Mouse (Mus musculus) MEL (cell line): ENCODE results near the gene Phf13. TPM values are rescaled to one million over a fixed set of nuclear protein-coding genes. Genes with fewer than 3 reads are reported as not detected.

Experiments used
- DNase-seq: peaks from one replicate; pipeline ENCODE4 v3.0.0; 2011; ENCODE audit warnings: low read depth, low spot score
- H3K27ac ChIP-seq: 2 replicates; pipeline ENCODE4 v1.5.1; 2012; ENCODE audit warnings: low read depth, mild to moderate bottlenecking, control low read depth, low read length, moderate library complexity; ENCODE audit not compliant: control insufficient read depth
- H3K27me3 ChIP-seq, 2 experiments: fragments of 150-350 bp in 1 of 2; sonication (generic) in 1 of 2; 2 replicates each; pipeline ENCODE4 v1.6.1; 2012; ENCODE audit warnings: low read length in 2 of 2, mild to moderate bottlenecking in 2 of 2, improper control_type of control experiment in 1 of 2, moderate library complexity in 1 of 2; ENCODE audit not compliant: insufficient read depth in 2 of 2, control insufficient read depth in 1 of 2
- H3K36me3 ChIP-seq, 2 experiments: 2 replicates each; pipeline ENCODE4 v1.6.1; 2012 to 2014; ENCODE audit warnings: low read length in 2 of 2, improper control_type of control experiment in 1 of 2, inconsistent platforms in 1 of 2, mild to moderate bottlenecking in 1 of 2; ENCODE audit not compliant: insufficient read depth in 2 of 2, control insufficient read depth in 1 of 2
- H3K4me1 ChIP-seq, 2 experiments: fragments of 150-350 bp in 1 of 2; sonication (generic) in 1 of 2; 2 replicates each; pipeline ENCODE4 v1.6.1; 2012; ENCODE audit warnings: low read length in 2 of 2, improper control_type of control experiment in 1 of 2, mild to moderate bottlenecking in 1 of 2; ENCODE audit not compliant: insufficient read depth in 2 of 2, control insufficient read depth in 1 of 2
- H3K4me3 ChIP-seq, 2 experiments: fragments of 150-350 bp in 1 of 2; sonication (generic) in 1 of 2; 2 replicates each; pipeline ENCODE4 v1.5.1; 2012; ENCODE audit warnings: low read depth in 2 of 2, low read length in 2 of 2, mild to moderate bottlenecking in 2 of 2, moderate library complexity in 2 of 2, control low read depth in 1 of 2, improper control_type of control experiment in 1 of 2; ENCODE audit not compliant: control insufficient read depth in 1 of 2, insufficient read depth in 1 of 2
- H3K79me2 ChIP-seq: 2 replicates; pipeline ENCODE4 v1.6.1; 2012; ENCODE audit warnings: mild to moderate bottlenecking, low read length, moderate library complexity; ENCODE audit not compliant: control insufficient read depth, poor library complexity, insufficient read depth
- H3K9ac ChIP-seq: 2 replicates; pipeline ENCODE4 v1.6.1; 2012; ENCODE audit warnings: low read depth, mild to moderate bottlenecking, control low read depth, low read length, moderate library complexity; ENCODE audit not compliant: control insufficient read depth, poor library complexity, severe bottlenecking
- H3K9me3 ChIP-seq: fragments of 150-350 bp; sonication (generic); replicated peaks from 2 replicates; pipeline ENCODE4 v1.6.1; 2012; ENCODE audit warnings: mild to moderate bottlenecking, low read length, improper control_type of control experiment, moderate library complexity; ENCODE audit not compliant: insufficient read depth
- BHLHE40 ChIP-seq: IDR thresholded peaks from 2 replicates; pipeline ENCODE4 v1.6.1; 2012; ENCODE audit warnings: low read depth, mild to moderate bottlenecking, inconsistent platforms, low read length, improper control_type of control experiment, borderline replicate concordance
- CHD1 ChIP-seq: IDR thresholded peaks from 2 replicates; pipeline ENCODE4 v1.6.1; 2012; ENCODE audit warnings: low read depth, mild to moderate bottlenecking, inconsistent platforms, low read length, improper control_type of control experiment
- CHD2 ChIP-seq: IDR thresholded peaks from 2 replicates; pipeline ENCODE4 v1.6.1; 2011; ENCODE audit warnings: low read length, improper control_type of control experiment
- CTCF ChIP-seq, 3 experiments: IDR thresholded peaks in 2 of 3; conservative IDR thresholded peaks in 1 of 3; 2 replicates each; pipeline ENCODE4 v1.5.1; 2011 to 2012; ENCODE audit warnings: low read length in 3 of 3, low read depth in 2 of 3, mild to moderate bottlenecking in 2 of 3, improper control_type of control experiment in 1 of 3, inconsistent platforms in 1 of 3, mixed read lengths in 1 of 3, moderate library complexity in 1 of 3; ENCODE audit not compliant: control insufficient read depth in 1 of 3, insufficient read depth in 1 of 3, poor library complexity in 1 of 3, severe bottlenecking in 1 of 3
- ELF1 ChIP-seq: IDR thresholded peaks from 2 replicates; pipeline ENCODE4 v1.6.1; 2014; ENCODE audit warnings: low read depth, mild to moderate bottlenecking, inconsistent platforms, low read length, improper control_type of control experiment, moderate library complexity
- EP300 ChIP-seq, 2 experiments: IDR thresholded peaks; 2 replicates each; pipeline ENCODE4 v1.6.1; 2011; ENCODE audit warnings: improper control_type of control experiment in 2 of 2, low read length in 2 of 2, low read depth in 1 of 2, mild to moderate bottlenecking in 1 of 2
- GABPA ChIP-seq: IDR thresholded peaks from 2 replicates; pipeline ENCODE4 v1.6.1; 2012; ENCODE audit warnings: low read depth, mild to moderate bottlenecking, inconsistent platforms, low read length, improper control_type of control experiment, moderate library complexity
- HCFC1 ChIP-seq: IDR thresholded peaks from 2 replicates; pipeline ENCODE4 v1.6.1; 2012; ENCODE audit warnings: low read depth, mild to moderate bottlenecking, inconsistent platforms, low read length, improper control_type of control experiment, moderate library complexity
- JUND ChIP-seq: IDR thresholded peaks from 2 replicates; pipeline ENCODE4 v1.6.1; 2011; ENCODE audit warnings: low read depth, mild to moderate bottlenecking, improper control_type of control experiment, low read length
- KAT2A ChIP-seq: conservative IDR thresholded peaks from 2 replicates; pipeline ENCODE4 v1.6.1; 2012; ENCODE audit warnings: low read depth, low read length, improper control_type of control experiment, inconsistent platforms
- MAX ChIP-seq: IDR thresholded peaks from 2 replicates; pipeline ENCODE4 v1.6.1; 2011; ENCODE audit warnings: low read length, improper control_type of control experiment
- MAZ ChIP-seq: IDR thresholded peaks from 2 replicates; pipeline ENCODE4 v1.6.1; 2012; ENCODE audit warnings: low read depth, mild to moderate bottlenecking, inconsistent platforms, low read length, improper control_type of control experiment
- MEF2A ChIP-seq: IDR thresholded peaks from 2 replicates; pipeline ENCODE4 v1.6.1; 2014; ENCODE audit warnings: low read depth, mild to moderate bottlenecking, inconsistent platforms, low read length, improper control_type of control experiment; ENCODE audit not compliant: poor library complexity, insufficient replicate concordance, severe bottlenecking; ENCODE audit errors: extremely low read depth
- MYC ChIP-seq: IDR thresholded peaks from 2 replicates; pipeline ENCODE4 v1.6.1; 2011; ENCODE audit warnings: low read depth, mild to moderate bottlenecking, low read length, improper control_type of control experiment, moderate library complexity
- NELFE ChIP-seq: IDR thresholded peaks from 2 replicates; pipeline ENCODE4 v1.6.1; 2011; ENCODE audit warnings: low read depth, low read length, improper control_type of control experiment
- POLR2A ChIP-seq, 2 experiments: IDR thresholded peaks; 2 replicates each; pipeline ENCODE4 v1.6.1; 2011 to 2012; ENCODE audit warnings: low read length in 2 of 2, mild to moderate bottlenecking in 2 of 2, control low read depth in 1 of 2, improper control_type of control experiment in 1 of 2, low read depth in 1 of 2, moderate library complexity in 1 of 2; ENCODE audit not compliant: control insufficient read depth in 1 of 2, insufficient read depth in 1 of 2, poor library complexity in 1 of 2
- POLR2AphosphoS2 ChIP-seq: IDR thresholded peaks from 2 replicates; pipeline ENCODE4 v1.6.1; 2011; ENCODE audit warnings: low read length, improper control_type of control experiment
- POLR2AphosphoS5 ChIP-seq: IDR thresholded peaks from 2 replicates; pipeline ENCODE4 v1.6.1; 2012; ENCODE audit warnings: low read depth, borderline replicate concordance, mild to moderate bottlenecking, inconsistent platforms, low read length, moderate library complexity, mixed read lengths
- RAD21 ChIP-seq: IDR thresholded peaks from 2 replicates; pipeline ENCODE4 v1.6.1; 2011; ENCODE audit warnings: mild to moderate bottlenecking, low read depth, low read length, improper control_type of control experiment
- RCOR1 ChIP-seq: IDR thresholded peaks from 2 replicates; pipeline ENCODE4 v1.6.1; 2012; ENCODE audit warnings: low read depth, mild to moderate bottlenecking, inconsistent platforms, low read length, improper control_type of control experiment
- SIN3A ChIP-seq: IDR thresholded peaks from 2 replicates; pipeline ENCODE4 v1.6.1; 2012; ENCODE audit warnings: low read length, improper control_type of control experiment, inconsistent platforms
- SMC3 ChIP-seq: IDR thresholded peaks from 2 replicates; pipeline ENCODE4 v1.6.1; 2011; ENCODE audit warnings: low read depth, low read length, improper control_type of control experiment
- TBP ChIP-seq: IDR thresholded peaks from 2 replicates; pipeline ENCODE4 v1.8.0; 2011; ENCODE audit warnings: low read depth, low read length, improper control_type of control experiment
- USF1 ChIP-seq: IDR thresholded peaks from 2 replicates; pipeline ENCODE4 v1.6.1; 2014; ENCODE audit warnings: low read depth, mild to moderate bottlenecking, inconsistent platforms, low read length, improper control_type of control experiment, moderate library complexity
- USF2 ChIP-seq, 2 experiments: IDR thresholded peaks; 2 replicates each; pipeline ENCODE4 v1.6.1; 2011 to 2012; ENCODE audit warnings: improper control_type of control experiment in 2 of 2, low read length in 2 of 2, borderline replicate concordance in 1 of 2, inconsistent platforms in 1 of 2, low read depth in 1 of 2, mild to moderate bottlenecking in 1 of 2; ENCODE audit not compliant: insufficient read depth in 1 of 2
- ZC3H11A ChIP-seq: IDR thresholded peaks from 2 replicates; pipeline ENCODE4 v1.6.1; 2012; ENCODE audit warnings: low read depth, mild to moderate bottlenecking, inconsistent platforms, low read length, improper control_type of control experiment
- ZKSCAN1 ChIP-seq: IDR thresholded peaks from 2 replicates; pipeline ENCODE4 v1.6.1; 2012; ENCODE audit warnings: low read depth, mild to moderate bottlenecking, inconsistent platforms, low read length, improper control_type of control experiment, moderate library complexity
- ZNF384 ChIP-seq: IDR thresholded peaks from 2 replicates; pipeline ENCODE4 v1.6.1; 2012; ENCODE audit warnings: low read depth, mild to moderate bottlenecking, inconsistent platforms, low read length, improper control_type of control experiment
- polyA plus RNA-seq, 2 experiments: library from polyadenylated mRNA; stranded (reverse) in 1 of 2; unstranded in 1 of 2; fragments of >175 nt in 1 of 2; fragments of >200 nt in 1 of 2; gene quantifications; 2 replicates each; pipeline versions ENCODE4 v1.2.1 to v1.2.4; 2012; ENCODE audit warnings: low replicate concordance in 2 of 2, low read depth in 1 of 2; ENCODE audit not compliant: insufficient read length in 2 of 2, insufficient read depth in 1 of 2, missing spikeins in 1 of 2
- total RNA-seq: library from RNA; depleted of rRNA; stranded (reverse); fragments of 300-350 nt; gene quantifications from 2 replicates; pipeline ENCODE4 v1.2.3, GENCODE M21; 2012

Gene Phf13
- total and polyA plus RNA-seq, 3 experiments: 2.0 to 6.6 TPM; not detected in 1

- H3K36me3 ChIP-seq: peaks cover 0 to 14% of the 10 kb centered on the region in 2 experiments; a peak in 2 of 4 replicates
Observed at GRCm38 (mm10) chr4:152029997-152030396, 33.9 kb upstream of the Phf13 start.

DNA sequence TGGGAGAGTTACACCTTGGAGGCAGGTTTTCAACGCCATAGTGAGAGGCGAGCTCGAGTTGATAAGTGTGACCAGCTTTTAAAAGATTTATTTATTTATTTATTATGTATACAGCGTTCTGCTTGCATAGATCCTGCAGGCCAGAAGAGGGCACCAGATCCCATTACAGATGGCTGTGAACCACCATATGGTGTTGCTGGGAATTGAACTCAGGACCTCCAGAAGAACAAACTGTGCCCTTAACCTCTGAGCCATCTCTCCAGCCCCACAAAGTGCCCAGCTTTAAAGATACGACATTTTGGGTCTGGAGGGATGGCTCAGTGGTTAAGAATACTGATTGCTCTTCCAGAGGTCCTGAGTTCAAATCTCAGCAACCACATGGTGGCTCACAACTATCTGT is 33.0 kb upstream of the Phf13 start:
- Histone ChIP-seq H3K27me3 (no peaks in the 10 kb centered on the region), H3K4me3 (no peak overlapping the region), H3K4me1 (peaks cover 0 to 22% of the 10 kb centered on the region in 2 experiments; a peak in 3 of 4 replicates), H3K27ac (no peak overlapping the region), H3K9me3 (no peaks in the 10 kb centered on the region), H3K79me2 (peaks cover 29% of the 10 kb centered on the region), H3K36me3 (peaks cover 0 to 15% of the 10 kb centered on the region in 2 experiments; a peak in 2 of 4 replicates), H3K9ac (no peak overlapping the region)
- no peak for TF ChIP-seq RCOR1
- no peak for TF ChIP-seq POLR2A (IDR thresholded peaks at IDR 0.05; ENCODE audit: control insufficient read depth in 1 of 2, insufficient read depth in 1 of 2, low read depth in 1 of 2, low read length in 2 of 2, poor library complexity in 1 of 2)
- no peak for TF ChIP-seq HCFC1
- no peak for TF ChIP-seq USF1
- TF ChIP-seq CHD1: no peak
- TF ChIP-seq BHLHE40: no peak
- no peak for TF ChIP-seq MEF2A
- TF ChIP-seq USF2 (IDR thresholded peaks at IDR 0.05; ENCODE audit: borderline replicate concordance in 1 of 2, insufficient read depth in 1 of 2, low read depth in 1 of 2, low read length in 2 of 2): no peak
- peak; percentile 13 for TF ChIP-seq RAD21
- no peak for TF ChIP-seq CHD2
- TF ChIP-seq MAZ: no peak
- no peak for TF ChIP-seq ZNF384
- TF ChIP-seq JUND: no peak
- peak; percentile 35 to 50 (median 42) for TF ChIP-seq CTCF (IDR thresholded peaks at IDR 0.05 in 2 of 3, conservative IDR thresholded peaks at IDR 0.05 in 1 of 3; ENCODE audit: control insufficient read depth in 1 of 3, insufficient read depth in 1 of 3, low read depth in 2 of 3, low read length in 3 of 3, poor library complexity in 1 of 3, severe bottlenecking in 1 of 3)
- TF ChIP-seq SMC3: peak; percentile 17; the same call in 1 of the 2 replicates
- no peak for TF ChIP-seq ZKSCAN1
- TF ChIP-seq MAX: no peak
- no peak for TF ChIP-seq NELFE
- no peak for TF ChIP-seq POLR2AphosphoS5
- TF ChIP-seq EP300 (IDR thresholded peaks at IDR 0.05; ENCODE audit: low read depth in 1 of 2, low read length in 2 of 2): no peak
- peak; percentile 33; the same call in 1 of the 2 replicates for TF ChIP-seq SIN3A
- no peak for TF ChIP-seq POLR2AphosphoS2
- no peak for TF ChIP-seq ZC3H11A
- no peak for TF ChIP-seq ELF1
- no peak for TF ChIP-seq GABPA
- 0 out of 2 replicates have a peak, but pooled peaks have one; percentile 20 for TF ChIP-seq MYC
- peak; percentile 93 for TF ChIP-seq TBP
- DNase-seq: peak; percentile 60

More at GRCm38 (mm10) chr4:152029997-152030396, 33.9 kb upstream of the Phf13 start:
- TF ChIP-seq SMC3 (peak; percentile 35), BHLHE40 (no peak), RAD21 (peak; percentile 7; the same call in 1 of the 2 replicates), ZNF384 (no peak), CTCF (IDR thresholded peaks at IDR 0.05 in 2 of 3, conservative IDR thresholded peaks at IDR 0.05 in 1 of 3; ENCODE audit: control insufficient read depth in 1 of 3, insufficient read depth in 1 of 3, low read depth in 2 of 3, low read length in 3 of 3, poor library complexity in 1 of 3, severe bottlenecking in 1 of 3) (peak in 1 of 3 experiments; percentile 37; a peak in 3 of 6 replicates), KAT2A (no peak)
- Histone ChIP-seq H3K9ac (no peak overlapping the region), H3K4me3 (no peak overlapping the region), H3K4me1 (peaks cover 0 to 17% of the 10 kb centered on the region in 2 experiments; a peak in 3 of 4 replicates), H3K79me2 (peaks cover 23% of the 10 kb centered on the region), H3K9me3 (no peaks in the 10 kb centered on the region), H3K27ac (no peak overlapping the region), H3K27me3 (no peaks in the 10 kb centered on the region)
- peak; percentile 45 for DNase-seq
